Mouse (Mus musculus) embryonic facial prominence, embryonic 12.5 days (tissue): ENCODE results near the gene Arid1b. TPM values are rescaled to one million over a fixed set of nuclear protein-coding genes. Genes with fewer than 3 reads are reported as not detected.

Experiments used
- ATAC-seq: fragments of 200-750 bp; cut with Nextera tagmentation; 2 replicates; pipeline ENCODE4 v1.8.0; 2017; ENCODE audit not compliant: insufficient number of reproducible peaks, insufficient read depth, low FRiP score, low TSS enrichment
- H3K27ac ChIP-seq: fragments of 300-500 bp; sonication (generic); 2 replicates; pipeline ENCODE4 v1.5.1; 2016; ENCODE audit warnings: mild to moderate bottlenecking
- H3K27me3 ChIP-seq: fragments of 300-500 bp; sonication (generic); 2 replicates; pipeline ENCODE4 v1.6.1; 2016; ENCODE audit warnings: mild to moderate bottlenecking, moderate library complexity
- H3K36me3 ChIP-seq: fragments of 300-500 bp; sonication (generic); 2 replicates; pipeline ENCODE4 v1.6.1; 2016; ENCODE audit warnings: mild to moderate bottlenecking
- H3K4me1 ChIP-seq: fragments of 300-500 bp; sonication (generic); 2 replicates; pipeline ENCODE4 v1.6.1; 2016
- H3K4me2 ChIP-seq: fragments of 300-500 bp; sonication (generic); replicated peaks from 2 replicates; pipeline ENCODE4 v1.6.1; 2016; ENCODE audit warnings: mild to moderate bottlenecking, moderate library complexity
- H3K4me3 ChIP-seq: fragments of 300-500 bp; sonication (generic); 2 replicates; pipeline ENCODE4 v1.5.1; 2016; ENCODE audit warnings: mild to moderate bottlenecking
- H3K9ac ChIP-seq: fragments of 300-500 bp; sonication (generic); 2 replicates; pipeline ENCODE4 v1.6.1; 2016; ENCODE audit warnings: mild to moderate bottlenecking, moderate library complexity
- H3K9me3 ChIP-seq: fragments of 300-500 bp; sonication (generic); 2 replicates; pipeline ENCODE4 v1.6.1; 2016; ENCODE audit warnings: mild to moderate bottlenecking, moderate library complexity
- WGBS: fragments of 180-500 bp; shearing (Covaris S2); methylation state at CpG from one replicate; pipeline ENCODE4 v1.1.7; 2016; 5-methylcytosine and 5-hydroxymethylcytosine counted together
- polyA plus RNA-seq: library from polyadenylated mRNA; unstranded; fragments of >200 nt; fragmentation: Nextera tagmentation; extraction: Ambion mirVana; gene quantifications from 2 replicates; pipeline ENCODE4 v1.2.1, GENCODE M21; 2016

Arid1b gene
- polyA plus RNA-seq, 1 experiment from 2014 or later: 18.5 TPM

- H3K27ac ChIP-seq: no peak overlapping the region
- H3K4me3 ChIP-seq: no peak overlapping the region
- H3K4me1 ChIP-seq: no peaks in the 10 kb centered on the region
- no peak for ATAC-seq
- peaks cover 12% of the 10 kb centered on the region; the same call in 1 of the 2 replicates for H3K36me3 ChIP-seq
- H3K27me3 ChIP-seq: no peaks in the 10 kb centered on the region
- WGBS: 89% methylated on average over 5 of the region's 5 CpGs
- H3K4me2 ChIP-seq: no peak overlapping the region
- H3K9me3 ChIP-seq: no peaks in the 10 kb centered on the region
- H3K9ac ChIP-seq: no peak overlapping the region
These were observed 304.9 kb downstream of the Arid1b start for GRCm38 (mm10) chr17:5298891-5299559.

GRCm38 (mm10) chr17:5302971-5303746 lies 309.0 kb downstream of the Arid1b start:
- peaks cover 5% of the 10 kb centered on the region for H3K4me1 ChIP-seq
- no peaks in the 10 kb centered on the region for H3K9me3 ChIP-seq
- 66% methylated on average over 11 of the region's 11 CpGs for WGBS
- ATAC-seq: no peak
- H3K9ac ChIP-seq: no peak overlapping the region
- H3K36me3 ChIP-seq: peaks cover 29% of the 10 kb centered on the region
- H3K4me3 ChIP-seq: no peak overlapping the region
- no peaks in the 10 kb centered on the region for H3K27me3 ChIP-seq
- no peak overlapping the region for H3K27ac ChIP-seq
- no peak overlapping the region for H3K4me2 ChIP-seq

- Histone ChIP-seq H3K4me3 (no peak overlapping the region), H3K27me3 (no peaks in the 10 kb centered on the region), H3K9ac (no peak overlapping the region), H3K9me3 (no peaks in the 10 kb centered on the region), H3K4me2 (no peak overlapping the region), H3K4me1 (peaks cover 21% of the 10 kb centered on the region), H3K27ac (0 out of 2 replicates have a peak overlapping the region, but pooled peaks have one; percentile 17), H3K36me3 (peaks cover 34% of the 10 kb centered on the region)
- ATAC-seq: no peak
- WGBS: 80% methylated on average over 10 of the region's 10 CpGs
These were observed 311.8 kb downstream of the Arid1b start for GRCm38 (mm10) chr17:5305783-5306477.

- Histone ChIP-seq H3K27me3 (no peaks in the 10 kb centered on the region), H3K4me1 (peaks cover 22% of the 10 kb centered on the region), H3K36me3 (peaks cover 55% of the 10 kb centered on the region), H3K9ac (no peak overlapping the region), H3K4me2 (no peak overlapping the region), H3K27ac (peak overlapping the region; percentile 48), H3K9me3 (no peaks in the 10 kb centered on the region), H3K4me3 (no peak overlapping the region)
- WGBS: 28% methylated on average over 5 of the region's 5 CpGs
- ATAC-seq: no peak
These were observed 315.8 kb downstream of the Arid1b start for GRCm38 (mm10) chr17:5309930-5310329.

- no peak overlapping the region for H3K4me3 ChIP-seq
- H3K4me1 ChIP-seq: peaks cover 22% of the 10 kb centered on the region
- 0 out of 2 replicates have a peak overlapping the region, but pooled peaks have one; percentile 41 for H3K27ac ChIP-seq
- no peaks in the 10 kb centered on the region for H3K27me3 ChIP-seq
- no peaks in the 10 kb centered on the region for H3K9me3 ChIP-seq
- peaks cover 55% of the 10 kb centered on the region for H3K36me3 ChIP-seq
- no peak overlapping the region for H3K4me2 ChIP-seq
- H3K9ac ChIP-seq: no peak overlapping the region
- WGBS: 67% methylated on average over 11 of the region's 11 CpGs
- ATAC-seq: no peak
These were observed 316.3 kb downstream of the Arid1b start for GRCm38 (mm10) chr17:5310425-5310888.

GRCm38 (mm10) chr17:5311062-5311461 lies 316.9 kb downstream of the Arid1b start:
- H3K4me2 ChIP-seq: no peak overlapping the region
- H3K27ac ChIP-seq: peak overlapping the region; percentile 41; the same call in 1 of the 2 replicates
- H3K27me3 ChIP-seq: no peaks in the 10 kb centered on the region
- peaks cover 22% of the 10 kb centered on the region for H3K4me1 ChIP-seq
- WGBS: 90% methylated on average over 7 of the region's 7 CpGs
- no peak overlapping the region for H3K4me3 ChIP-seq
- H3K36me3 ChIP-seq: peaks cover 53% of the 10 kb centered on the region
- ATAC-seq: no peak
- no peak overlapping the region for H3K9ac ChIP-seq
- H3K9me3 ChIP-seq: no peaks in the 10 kb centered on the region

- Histone ChIP-seq H3K36me3 (peaks cover 55% of the 10 kb centered on the region), H3K9me3 (no peaks in the 10 kb centered on the region), H3K4me3 (no peak overlapping the region), H3K9ac (no peak overlapping the region), H3K27me3 (no peaks in the 10 kb centered on the region), H3K4me2 (no peak overlapping the region), H3K4me1 (peaks cover 17% of the 10 kb centered on the region; the same call in 1 of the 2 replicates), H3K27ac (no peak overlapping the region)
- no peak for ATAC-seq
- WGBS: 85% methylated on average over 5 of the region's 5 CpGs
These were observed 318.2 kb downstream of the Arid1b start for GRCm38 (mm10) chr17:5312307-5312706.

GRCm38 (mm10) chr17:5314735-5315134 lies 320.6 kb downstream of the Arid1b start:
- H3K4me2 ChIP-seq: no peak overlapping the region
- H3K4me1 ChIP-seq: peaks cover 11% of the 10 kb centered on the region; the same call in 1 of the 2 replicates
- peaks cover 56% of the 10 kb centered on the region for H3K36me3 ChIP-seq
- no peaks in the 10 kb centered on the region for H3K9me3 ChIP-seq
- no peak overlapping the region for H3K4me3 ChIP-seq
- ATAC-seq: no peak
- no peak overlapping the region for H3K27ac ChIP-seq
- H3K27me3 ChIP-seq: no peaks in the 10 kb centered on the region
- no peak overlapping the region for H3K9ac ChIP-seq
- 53% methylated on average over 7 of the region's 7 CpGs for WGBS

- Histone ChIP-seq H3K36me3 (peaks cover 72% of the 10 kb centered on the region), H3K9me3 (no peaks in the 10 kb centered on the region), H3K27ac (no peak overlapping the region), H3K4me2 (no peak overlapping the region), H3K4me3 (no peak overlapping the region), H3K27me3 (no peaks in the 10 kb centered on the region), H3K9ac (no peak overlapping the region), H3K4me1 (no peaks in the 10 kb centered on the region)
- no peak for ATAC-seq
- WGBS: 83% methylated on average over 7 of the region's 7 CpGs
These were observed 322.4 kb downstream of the Arid1b start for GRCm38 (mm10) chr17:5316489-5316888.

GRCm38 (mm10) chr17:5321589-5322225 lies 327.6 kb downstream of the Arid1b start:
- 85% methylated on average over 8 of the region's 8 CpGs for WGBS
- Histone ChIP-seq H3K9ac (no peak overlapping the region), H3K27ac (no peak overlapping the region), H3K4me2 (no peak overlapping the region), H3K9me3 (no peaks in the 10 kb centered on the region), H3K27me3 (no peaks in the 10 kb centered on the region), H3K4me1 (peaks cover 29% of the 10 kb centered on the region), H3K4me3 (no peak overlapping the region), H3K36me3 (peaks cover 64% of the 10 kb centered on the region)
- no peak for ATAC-seq

GRCm38 (mm10) chr17:5322594-5322993 lies 328.5 kb downstream of the Arid1b start:
- WGBS: 73% methylated on average over 9 of the region's 9 CpGs

More at GRCm38 (mm10) chr17:5322594-5322993, 328.5 kb downstream of the Arid1b start:
- Histone ChIP-seq H3K9ac (no peak overlapping the region), H3K36me3 (peaks cover 64% of the 10 kb centered on the region), H3K27ac (no peak overlapping the region), H3K4me2 (no peak overlapping the region), H3K4me3 (no peak overlapping the region), H3K4me1 (peaks cover 29% of the 10 kb centered on the region), H3K27me3 (no peaks in the 10 kb centered on the region), H3K9me3 (no peaks in the 10 kb centered on the region)
- ATAC-seq: no peak
